Mouse (Mus musculus) heart, postnatal 14 days (tissue): ENCODE measurements around the gene Robo4. TPM values are rescaled to one million over a fixed set of nuclear protein-coding genes. Genes with fewer than 3 reads are reported as not detected.
A peak's percentile ranks its signal among the peaks of the same experiment; 100 is the strongest.

Experiments
- DNase-seq, 2 experiments: peaks; one replicate each; pipeline ENCODE4 v3.0.0; 2021 to 2022
- intact Hi-C: fragments of 180-260 bp; cut with DNase I; formaldehyde crosslinking; loops from one replicate; pipeline ENCODE4 v1.15.1; 2025
- long read RNA-seq, 2 experiments: library from polyadenylated mRNA; stranded (forward); transcript quantifications; one replicate each; pipeline ENCODE4 v2.0.0; 2021
- total RNA-seq, 2 experiments: library from RNA; stranded (reverse); gene quantifications; 2 replicates each; pipeline ENCODE4 v1.2.3; 2021

Gene Robo4
- 10 to 100 TPM; 41.0 to 44.1 TPM for total RNA-seq
- long read RNA-seq, experiment 1, full-length matches to known transcripts, result 11 of 44 reads
- long read RNA-seq, experiment 1, partial matches to known transcripts, result 27 of 44 reads
- long read RNA-seq, experiment 1, other reads (novel, unspliced or antisense), result 6 of 44 reads
- long read RNA-seq, experiment 2, full-length matches to known transcripts, result 8 of 40 reads
- long read RNA-seq, experiment 2, partial matches to known transcripts, result 28 of 40 reads
- long read RNA-seq, experiment 2, other reads (novel, unspliced or antisense), result 4 of 40 reads

DNA sequence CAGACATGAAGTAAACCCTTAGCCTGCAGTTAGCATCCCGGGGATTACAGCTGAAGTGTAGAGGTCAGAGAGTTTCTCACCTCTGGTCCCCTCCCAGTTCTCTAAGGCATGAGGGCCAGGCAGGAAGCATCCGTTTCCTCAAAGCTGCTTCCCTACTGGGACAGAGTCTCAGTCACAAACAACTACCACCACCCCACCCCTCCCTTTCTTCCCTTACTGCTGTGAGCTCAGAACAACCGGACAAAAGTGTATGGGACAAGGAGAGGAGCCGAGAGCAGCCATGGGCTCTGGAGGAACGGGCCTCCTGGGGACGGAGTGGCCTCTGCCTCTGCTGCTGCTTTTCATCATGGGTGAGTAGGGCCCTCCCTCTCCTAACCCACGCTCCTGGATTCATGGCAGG is at the start of gene Robo4:
Robo4 (plus strand) TSS at position 96 of the 400 bp plus-strand sequence.
- DNase-seq, result peak in 1 of 2 experiments; percentile 38
- intact Hi-C loops, result loop anchor here (5.0 kb wide), 1 partner anchor 35 kb away; the partner anchor contains the start of gene Hepacam

GRCm38 (mm10) chr9:37354485-37354884 is 47.2 kb upstream of the Robo4 start:
- no peak for DNase-seq
- intact Hi-C loops, result no loop called here

- intact Hi-C loops, result no loop called here
- no peak for DNase-seq
These were observed 42.9 kb upstream of the Robo4 start for GRCm38 (mm10) chr9:37358713-37359330.

- peak in 1 of 2 experiments; percentile 8 for DNase-seq
- intact Hi-C loops, result no loop called here
These were observed 42.1 kb upstream of the Robo4 start for GRCm38 (mm10) chr9:37359331-37360220.

DNA sequence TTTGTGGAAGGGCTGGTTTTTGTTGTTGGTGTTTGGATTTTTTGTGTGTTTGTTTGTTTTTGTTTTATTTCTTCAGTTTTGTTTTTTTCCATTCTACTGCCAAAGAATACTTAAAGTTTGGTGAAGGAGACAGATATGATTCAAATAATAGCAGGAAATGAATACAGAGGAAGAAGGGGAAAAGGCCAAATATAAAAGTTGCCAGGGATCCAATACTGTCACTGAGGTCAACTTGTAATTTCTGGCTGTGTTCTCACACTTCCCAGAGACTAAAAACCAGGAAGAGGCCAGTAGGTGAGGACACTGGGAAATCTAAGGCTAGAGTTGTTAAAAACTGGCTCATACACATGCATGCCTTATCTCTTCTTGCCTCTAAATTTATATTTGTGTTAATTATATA is 39.6 kb upstream of the Robo4 start:
- intact Hi-C loops, result no loop called here
- no peak for DNase-seq

DNA sequence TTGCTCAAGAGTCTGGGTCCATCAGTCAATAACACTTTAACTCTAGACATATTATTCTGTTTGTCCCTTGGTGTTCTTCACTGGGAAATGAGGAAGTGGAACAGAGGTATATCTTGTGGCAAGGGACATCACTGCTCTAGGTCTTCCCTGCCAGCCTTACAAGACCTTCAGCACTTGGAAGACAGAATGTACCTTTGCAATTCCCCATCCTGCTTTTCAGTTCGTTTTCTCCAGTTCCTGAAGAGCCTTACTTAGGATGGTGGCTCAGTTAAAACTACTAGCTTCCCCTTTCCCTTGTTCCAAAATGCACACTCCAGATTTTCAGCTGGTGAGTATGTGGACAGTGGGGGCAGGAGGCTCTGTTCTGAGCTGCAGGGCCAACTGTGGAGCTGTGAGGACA is 38.8 kb upstream of the Robo4 start:
- no peak for DNase-seq
- intact Hi-C loops, result no loop called here

- DNase-seq, result no peak
- intact Hi-C loops, result no loop called here
These were observed 38.1 kb upstream of the Robo4 start for GRCm38 (mm10) chr9:37363551-37363950.

GRCm38 (mm10) chr9:37364392-37364791 is 37.3 kb upstream of the Robo4 start:
- DNase-seq, result no peak
- intact Hi-C loops, result no loop called here

DNA sequence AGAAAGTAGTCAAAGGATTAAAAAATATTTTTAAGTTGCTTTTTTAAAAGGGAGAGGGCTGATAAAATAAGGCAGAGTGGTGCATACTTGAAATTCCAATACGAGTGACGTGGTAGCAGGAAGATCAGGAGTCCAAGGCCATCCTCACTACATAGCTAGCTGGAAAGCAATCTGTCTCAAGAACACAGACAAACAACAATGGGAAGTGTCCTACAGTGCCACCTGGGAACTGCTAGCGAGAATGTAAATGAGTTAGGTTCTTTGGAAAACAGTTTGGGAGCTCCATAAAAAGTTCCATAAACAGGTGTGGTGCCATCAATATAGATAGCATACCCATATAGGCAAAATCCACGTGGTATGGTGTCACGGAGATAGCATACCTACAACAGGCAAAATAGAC is 36.0 kb upstream of the Robo4 start:
- no peak for DNase-seq
- intact Hi-C loops, result loop anchor here (5.0 kb wide), 1 partner anchor 37 kb away; the partner anchor contains the start of gene Robo4

- intact Hi-C loops, result loop anchor here (5.0 kb wide), 1 partner anchor 35 kb away; the partner anchor contains the start of gene Robo4
- no peak for DNase-seq
These were observed 34.2 kb upstream of the Robo4 start, which contains the start of gene Hepacam for GRCm38 (mm10) chr9:37367301-37368080. Hepacam (plus strand) TSS chr9:37367351.

- intact Hi-C loops, result loop anchor here (5.0 kb wide), 1 partner anchor 34 kb away; the partner anchor contains the start of gene Robo4
- DNase-seq, result no peak
These were observed 33.4 kb upstream of the Robo4 start for GRCm38 (mm10) chr9:37368081-37368830.

- intact Hi-C loops, result loop anchor here (5.0 kb wide), 1 partner anchor 33 kb away; the partner anchor contains the start of gene Robo4
- DNase-seq, result peak; percentile 25 to 30
These were observed 32.8 kb upstream of the Robo4 start for GRCm38 (mm10) chr9:37368860-37369259.

- DNase-seq, result no peak
- intact Hi-C loops, result no loop called here
These were observed 30.4 kb upstream of the Robo4 start for GRCm38 (mm10) chr9:37371232-37371801.

GRCm38 (mm10) chr9:37375718-37376117 is 26.0 kb upstream of the Robo4 start:
- DNase-seq, result peak; percentile 13 to 14
- intact Hi-C loops, result no loop called here

- DNase-seq, result no peak
- intact Hi-C loops, result loop anchor here (5.0 kb wide), 1 partner anchor 36 kb away; the partner anchor contains the start of gene Ccdc15
These were observed 18.5 kb upstream of the Robo4 start for GRCm38 (mm10) chr9:37383161-37383560.

- DNase-seq, result peak; percentile 58 to 62
- intact Hi-C loops, result loop anchor here (5.0 kb wide), 1 partner anchor 37 kb away; the partner anchor contains the start of gene Ccdc15
These were observed 17.2 kb upstream of the Robo4 start for GRCm38 (mm10) chr9:37384284-37385182.

DNA sequence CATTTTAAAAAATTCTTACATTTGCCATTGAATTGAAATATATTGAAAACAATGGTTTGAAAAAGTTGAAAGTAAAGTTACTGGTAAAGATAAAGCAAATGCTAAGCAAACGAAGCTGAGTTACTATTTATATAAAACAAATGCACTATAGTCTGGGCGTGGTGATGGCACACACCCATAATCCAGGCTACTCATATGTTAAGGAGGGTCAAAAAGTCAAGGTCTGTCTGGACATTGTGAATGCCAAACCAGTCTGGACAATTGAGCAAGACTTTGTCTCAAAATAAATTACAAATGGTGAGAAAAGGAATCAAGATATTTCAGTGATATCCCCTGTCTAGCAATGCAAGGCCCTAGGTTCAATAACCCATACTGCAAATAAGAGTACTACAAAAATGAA is 10.8 kb upstream of the Robo4 start:
- no peak for DNase-seq
- intact Hi-C loops, result no loop called here

DNA sequence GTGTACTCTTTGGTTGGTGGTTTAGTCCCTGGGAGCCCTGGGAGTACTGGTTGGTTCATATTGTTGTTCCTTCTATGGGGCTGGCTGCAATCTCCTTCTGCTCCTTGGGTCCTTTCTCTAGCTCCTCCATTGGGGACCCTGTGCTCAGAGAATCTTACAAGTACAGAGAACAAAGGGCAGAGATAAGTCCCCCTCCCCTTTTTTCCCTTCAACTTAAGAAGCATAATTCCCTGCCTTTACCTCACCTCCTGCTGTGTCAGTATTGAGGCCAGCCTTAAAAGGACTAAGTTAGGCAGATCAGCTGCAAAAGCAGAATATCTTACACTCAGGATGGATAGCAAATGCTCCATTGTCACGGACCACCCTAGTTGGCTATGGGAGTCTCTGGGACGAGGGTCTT is 9.6 kb upstream of the Robo4 start:
- intact Hi-C loops, result no loop called here
- no peak for DNase-seq
